Mouse (Mus musculus): ENCODE data around the gene Gtf2a2. TPM values are rescaled to one million over a fixed set of nuclear protein-coding genes. Genes with fewer than 3 reads are reported as not detected.

Gene Gtf2a2
- polyA plus RNA-seq, 1 experiment from 2014 or later: 200 TPM

- peaks cover 25% of the 10 kb centered on the region for H3K4me1 ChIP-seq
- no peaks in the 10 kb centered on the region for H3K9me3 ChIP-seq (replicated peaks)
- H3K27ac ChIP-seq (replicated peaks): no peak overlapping the region
- no peak overlapping the region for H3K4me3 ChIP-seq
- H3K36me3 ChIP-seq: no peaks in the 10 kb centered on the region
- H3K27me3 ChIP-seq (ENCODE audit: low read depth, poor library complexity, severe bottlenecking): no peaks in the 10 kb centered on the region
- WGBS: 81% methylated on average over 3 of the region's 3 CpGs
- no peak for DNase-seq (ENCODE audit: low spot score)
These were observed 35.5 kb downstream of the Gtf2a2 start for GRCm38 (mm10) chr9:70047839-70048238.

GRCm38 (mm10) chr9:70048280-70048679 lies 35.9 kb downstream of the Gtf2a2 start:
- Histone ChIP-seq H3K4me1 (peaks cover 25% of the 10 kb centered on the region), H3K36me3 (no peaks in the 10 kb centered on the region), H3K9me3 (replicated peaks) (no peaks in the 10 kb centered on the region), H3K27me3 (ENCODE audit: low read depth, poor library complexity, severe bottlenecking) (no peaks in the 10 kb centered on the region), H3K4me3 (no peak overlapping the region), H3K27ac (replicated peaks) (0 out of 2 replicates have a peak overlapping the region, but pooled peaks have one; percentile 61)
- WGBS: 67% methylated on average over 5 of the region's 5 CpGs
- DNase-seq (ENCODE audit: low spot score): no peak

GRCm38 (mm10) chr9:70048751-70049415 lies 36.5 kb downstream of the Gtf2a2 start:
- Histone ChIP-seq H3K9me3 (replicated peaks) (no peaks in the 10 kb centered on the region), H3K4me3 (no peak overlapping the region), H3K36me3 (no peaks in the 10 kb centered on the region), H3K27me3 (ENCODE audit: low read depth, poor library complexity, severe bottlenecking) (no peaks in the 10 kb centered on the region), H3K27ac (replicated peaks) (peak overlapping the region; percentile 61), H3K4me1 (peaks cover 25% of the 10 kb centered on the region)
- 65% methylated on average over 6 of the region's 6 CpGs for WGBS
- no peak for DNase-seq (ENCODE audit: low spot score)

GRCm38 (mm10) chr9:70049416-70049783 lies 37.0 kb downstream of the Gtf2a2 start:
- WGBS: 24% methylated on average over 3 of the region's 3 CpGs
- Histone ChIP-seq H3K27ac (replicated peaks) (peak overlapping the region; percentile 61), H3K4me3 (no peak overlapping the region), H3K27me3 (ENCODE audit: low read depth, poor library complexity, severe bottlenecking) (no peaks in the 10 kb centered on the region), H3K36me3 (no peaks in the 10 kb centered on the region), H3K9me3 (replicated peaks) (no peaks in the 10 kb centered on the region), H3K4me1 (peaks cover 25% of the 10 kb centered on the region)
- DNase-seq (ENCODE audit: low spot score): peak; percentile 37

GRCm38 (mm10) chr9:70049839-70050238 lies 37.5 kb downstream of the Gtf2a2 start:
- H3K36me3 ChIP-seq: no peaks in the 10 kb centered on the region
- H3K27me3 ChIP-seq (ENCODE audit: low read depth, poor library complexity, severe bottlenecking): no peaks in the 10 kb centered on the region
- no peaks in the 10 kb centered on the region for H3K9me3 ChIP-seq (replicated peaks)
- H3K4me3 ChIP-seq: no peak overlapping the region
- WGBS: 48% methylated on average over 8 of the region's 8 CpGs
- peak overlapping the region; percentile 61 for H3K27ac ChIP-seq (replicated peaks)
- peaks cover 25% of the 10 kb centered on the region for H3K4me1 ChIP-seq
- no peak for DNase-seq (ENCODE audit: low spot score)

- H3K4me1 ChIP-seq: peaks cover 25% of the 10 kb centered on the region
- no peaks in the 10 kb centered on the region for H3K9me3 ChIP-seq (replicated peaks)
- H3K27me3 ChIP-seq (ENCODE audit: low read depth, poor library complexity, severe bottlenecking): no peaks in the 10 kb centered on the region
- H3K4me3 ChIP-seq: no peak overlapping the region
- H3K36me3 ChIP-seq: no peaks in the 10 kb centered on the region
- no peak for DNase-seq (ENCODE audit: low spot score)
- no peak overlapping the region for H3K27ac ChIP-seq (replicated peaks)
- 75% methylated on average over 3 of the region's 3 CpGs for WGBS
These were observed 40.4 kb downstream of the Gtf2a2 start for GRCm38 (mm10) chr9:70052730-70053129.

GRCm38 (mm10) chr9:70053411-70053810 lies 41.1 kb downstream of the Gtf2a2 start:
- Histone ChIP-seq H3K27me3 (ENCODE audit: low read depth, poor library complexity, severe bottlenecking) (no peaks in the 10 kb centered on the region), H3K4me1 (peaks cover 22% of the 10 kb centered on the region), H3K9me3 (replicated peaks) (no peaks in the 10 kb centered on the region), H3K36me3 (no peaks in the 10 kb centered on the region), H3K4me3 (no peak overlapping the region), H3K27ac (replicated peaks) (no peak overlapping the region)
- DNase-seq (ENCODE audit: low spot score): no peak
- 60% methylated on average over 3 of the region's 3 CpGs for WGBS

- Histone ChIP-seq H3K36me3 (no peaks in the 10 kb centered on the region), H3K27me3 (ENCODE audit: low read depth, poor library complexity, severe bottlenecking) (no peaks in the 10 kb centered on the region), H3K4me1 (no peaks in the 10 kb centered on the region), H3K27ac (replicated peaks) (no peak overlapping the region), H3K9me3 (replicated peaks) (no peaks in the 10 kb centered on the region), H3K4me3 (no peak overlapping the region)
- WGBS: 86% methylated on average over 3 of the region's 3 CpGs
- no peak for DNase-seq (ENCODE audit: low spot score)
These were observed 49.7 kb downstream of the Gtf2a2 start for GRCm38 (mm10) chr9:70062012-70062411.

GRCm38 (mm10) chr9:70067497-70067896 lies 55.1 kb downstream of the Gtf2a2 start:
- no peak for DNase-seq (ENCODE audit: low spot score)
- H3K4me1 ChIP-seq: no peaks in the 10 kb centered on the region
- WGBS: 90% methylated on average over 3 of the region's 3 CpGs
- H3K9me3 ChIP-seq (replicated peaks): no peaks in the 10 kb centered on the region
- H3K27me3 ChIP-seq (ENCODE audit: low read depth, poor library complexity, severe bottlenecking): no peaks in the 10 kb centered on the region
- no peaks in the 10 kb centered on the region for H3K36me3 ChIP-seq
- H3K27ac ChIP-seq (replicated peaks): no peak overlapping the region
- H3K4me3 ChIP-seq: no peak overlapping the region

- 83% methylated on average over 8 of the region's 8 CpGs for WGBS
- Histone ChIP-seq H3K4me1 (no peaks in the 10 kb centered on the region), H3K4me3 (no peak overlapping the region), H3K36me3 (no peaks in the 10 kb centered on the region), H3K9me3 (replicated peaks) (no peaks in the 10 kb centered on the region), H3K27ac (replicated peaks) (no peak overlapping the region), H3K27me3 (ENCODE audit: low read depth, poor library complexity, severe bottlenecking) (no peaks in the 10 kb centered on the region)
- no peak for DNase-seq (ENCODE audit: low spot score)
These were observed 57.6 kb downstream of the Gtf2a2 start for GRCm38 (mm10) chr9:70069961-70070435.

GRCm38 (mm10) chr9:70072387-70072786 lies 60.0 kb downstream of the Gtf2a2 start:
- no peaks in the 10 kb centered on the region for H3K4me1 ChIP-seq
- WGBS: 87% methylated on average over 8 of the region's 8 CpGs
- no peaks in the 10 kb centered on the region for H3K36me3 ChIP-seq
- no peaks in the 10 kb centered on the region for H3K9me3 ChIP-seq (replicated peaks)
- H3K27me3 ChIP-seq (ENCODE audit: low read depth, poor library complexity, severe bottlenecking): no peaks in the 10 kb centered on the region
- no peak overlapping the region for H3K27ac ChIP-seq (replicated peaks)
- no peak for DNase-seq (ENCODE audit: low spot score)
- H3K4me3 ChIP-seq: no peak overlapping the region
